Mouse (Mus musculus): ENCODE results near the gene Xlr3b. TPM values are rescaled to one million over a fixed set of nuclear protein-coding genes. Genes with fewer than 3 reads are reported as not detected.
"Not testable (repeated sequence)": the region's sequence is repeated elsewhere in the genome, so short reads cannot be mapped to it uniquely, and the experiment has no call there.

Gene Xlr3b
- polyA plus RNA-seq (2016; fragmentation: Nextera tagmentation; extraction: Ambion mirVana) = 11.7 and 12.6 TPM in 2 replicates

GRCm38 (mm10) chrX:73191934-73192333 lies at the start of gene Xlr3b:
Gene Xlr3b (plus strand): TSS chrX:73192207.
- H3K4me1 ChIP-seq; H3K27ac ChIP-seq (replicated peaks); H3K36me3 ChIP-seq (replicated peaks); DNase-seq (ENCODE audit: low spot score); H3K9me3 ChIP-seq; H3K4me3 ChIP-seq; H3K27me3 ChIP-seq (replicated peaks; ENCODE audit: low read depth, poor library complexity, severe bottlenecking): not testable (repeated sequence)
- WGBS = 80% methylated on average over 12 of the region's 12 CpGs

- DNase-seq (ENCODE audit: low spot score); H3K27me3 ChIP-seq (replicated peaks; ENCODE audit: low read depth, poor library complexity, severe bottlenecking); H3K4me3 ChIP-seq; H3K4me1 ChIP-seq; H3K27ac ChIP-seq (replicated peaks); H3K36me3 ChIP-seq (replicated peaks); H3K9me3 ChIP-seq: not testable (repeated sequence)
- WGBS = no CpG with 5 or more reads among the region's 7 CpGs
Observed at GRCm38 (mm10) chrX:73143218-73143618, 48.8 kb upstream of the Xlr3b start.

- WGBS = no CpG with 5 or more reads among the region's 20 CpGs
- H3K36me3 ChIP-seq (replicated peaks); H3K27ac ChIP-seq (replicated peaks); H3K4me3 ChIP-seq; H3K9me3 ChIP-seq; H3K27me3 ChIP-seq (replicated peaks; ENCODE audit: low read depth, poor library complexity, severe bottlenecking); DNase-seq (ENCODE audit: low spot score); H3K4me1 ChIP-seq: not testable (repeated sequence)
Observed at GRCm38 (mm10) chrX:73148496-73148895, 43.5 kb upstream of the Xlr3b start, which contains the start of gene Xlr5b. Gene Xlr5b (plus strand): TSS chrX:73148796.

- not testable (repeated sequence) for H3K27ac ChIP-seq (replicated peaks); H3K9me3 ChIP-seq; H3K36me3 ChIP-seq (replicated peaks); H3K27me3 ChIP-seq (replicated peaks; ENCODE audit: low read depth, poor library complexity, severe bottlenecking); H3K4me1 ChIP-seq; DNase-seq (ENCODE audit: low spot score); H3K4me3 ChIP-seq
- no CpG with 5 or more reads among the region's 7 CpGs for WGBS
Observed at GRCm38 (mm10) chrX:73149350-73149749, 42.7 kb upstream of the Xlr3b start, which contains the start of gene DXBay18. Gene DXBay18 (minus strand): TSS chrX:73149450.

- not testable (repeated sequence) for H3K9me3 ChIP-seq; H3K36me3 ChIP-seq (replicated peaks); H3K4me1 ChIP-seq; H3K4me3 ChIP-seq; H3K27me3 ChIP-seq (replicated peaks; ENCODE audit: low read depth, poor library complexity, severe bottlenecking); H3K27ac ChIP-seq (replicated peaks); DNase-seq (ENCODE audit: low spot score)
- 90% methylated on average over 8 of the region's 15 CpGs for WGBS
Observed at GRCm38 (mm10) chrX:73176889-73177288, 15.1 kb upstream of the Xlr3b start, which contains the start of gene Spin2d. Gene Spin2d (minus strand): TSS chrX:73176989.

GRCm38 (mm10) chrX:73213819-73214564 lies 22.0 kb downstream of the Xlr3b start, which contains the start of gene Xlr4b:
Gene Xlr4b (plus strand): TSS chrX:73214333.
- DNase-seq (ENCODE audit: low spot score); H3K4me1 ChIP-seq; H3K9me3 ChIP-seq; H3K36me3 ChIP-seq (replicated peaks); H3K4me3 ChIP-seq; H3K27ac ChIP-seq (replicated peaks); H3K27me3 ChIP-seq (replicated peaks; ENCODE audit: low read depth, poor library complexity, severe bottlenecking): not testable (repeated sequence)
- 85% methylated on average over 19 of the region's 19 CpGs for WGBS

GRCm38 (mm10) chrX:73225365-73225764 lies 33.4 kb downstream of the Xlr3b start:
- H3K36me3 ChIP-seq (replicated peaks) = no peaks in the 10 kb centered on the region
- 57% methylated on average over 1 of the region's 1 CpGs for WGBS
- H3K27ac ChIP-seq (replicated peaks) = no peak overlapping the region
- H3K4me3 ChIP-seq = no peak overlapping the region
- H3K4me1 ChIP-seq = peaks cover 7% of the 10 kb centered on the region; the same call in 1 of the 2 replicates
- H3K27me3 ChIP-seq (replicated peaks; ENCODE audit: low read depth, poor library complexity, severe bottlenecking) = peaks cover 24% of the 10 kb centered on the region
- H3K9me3 ChIP-seq = no peaks in the 10 kb centered on the region
- no peak for DNase-seq (ENCODE audit: low spot score)

- no peaks in the 10 kb centered on the region for H3K9me3 ChIP-seq
- H3K36me3 ChIP-seq (replicated peaks) = no peaks in the 10 kb centered on the region
- H3K27ac ChIP-seq (replicated peaks) = peak within 1 kb of the TSS; percentile 86
- H3K4me1 ChIP-seq = peaks cover 7% of the 10 kb centered on the region; the same call in 1 of the 2 replicates
- H3K4me3 ChIP-seq = peak within 1 kb of the TSS; percentile 71
- peak; percentile 81 for DNase-seq (ENCODE audit: low spot score)
- 15% methylated on average over 39 of the region's 39 CpGs for WGBS
- H3K27me3 ChIP-seq (replicated peaks; ENCODE audit: low read depth, poor library complexity, severe bottlenecking) = peaks cover 29% of the 10 kb centered on the region
Observed at GRCm38 (mm10) chrX:73227914-73228605, 36.1 kb downstream of the Xlr3b start, which contains the start of gene F8a. Gene F8a (plus strand): TSS chrX:73228291.

GRCm38 (mm10) chrX:73228606-73229214 lies 36.7 kb downstream of the Xlr3b start:
- no peaks in the 10 kb centered on the region for H3K36me3 ChIP-seq (replicated peaks)
- peak overlapping the region; percentile 71 for H3K4me3 ChIP-seq
- peak; percentile 54 for DNase-seq (ENCODE audit: low spot score)
- H3K27me3 ChIP-seq (replicated peaks; ENCODE audit: low read depth, poor library complexity, severe bottlenecking) = peaks cover 29% of the 10 kb centered on the region
- WGBS = 21% methylated on average over 51 of the region's 51 CpGs
- peak overlapping the region; percentile 86 for H3K27ac ChIP-seq (replicated peaks)
- peaks cover 7% of the 10 kb centered on the region; the same call in 1 of the 2 replicates for H3K4me1 ChIP-seq
- no peaks in the 10 kb centered on the region for H3K9me3 ChIP-seq

- peaks cover 7% of the 10 kb centered on the region; the same call in 1 of the 2 replicates for H3K4me1 ChIP-seq
- H3K9me3 ChIP-seq = no peaks in the 10 kb centered on the region
- 41% methylated on average over 3 of the region's 3 CpGs for WGBS
- no peak for DNase-seq (ENCODE audit: low spot score)
- H3K27ac ChIP-seq (replicated peaks) = no peak overlapping the region
- peaks cover 29% of the 10 kb centered on the region for H3K27me3 ChIP-seq (replicated peaks; ENCODE audit: low read depth, poor library complexity, severe bottlenecking)
- H3K4me3 ChIP-seq = peak overlapping the region; percentile 71
- H3K36me3 ChIP-seq (replicated peaks) = no peaks in the 10 kb centered on the region
Observed at GRCm38 (mm10) chrX:73229288-73229687, 37.3 kb downstream of the Xlr3b start.

GRCm38 (mm10) chrX:73242821-73243325 lies 50.9 kb downstream of the Xlr3b start, which contains the start of gene Xlr4c:
Gene Xlr4c (minus strand): TSS chrX:73243130.
- H3K9me3 ChIP-seq; H3K36me3 ChIP-seq (replicated peaks); H3K27ac ChIP-seq (replicated peaks); H3K27me3 ChIP-seq (replicated peaks; ENCODE audit: low read depth, poor library complexity, severe bottlenecking); H3K4me3 ChIP-seq; DNase-seq (ENCODE audit: low spot score); H3K4me1 ChIP-seq: not testable (repeated sequence)
- 84% methylated on average over 14 of the region's 14 CpGs for WGBS

Measured in embryonic facial prominence, embryonic 10.5 days (tissue).